Comparison of ENCODE assay signal across 29 mouse cellular contexts in genomic region chr4:26888514-26888913, GRCm38 (mm10).
"Had no signal": no experiment of that assay in that cellular context is flagged by ENCODE, and none has a peak within 500 bp of the region (broad histone marks: within the 10 kb centered on the region; RNA-seq: fewer than 3 reads in every experiment).

No protein-coding gene starts in this region.

- H3K9me3 ChIP-seq: limb, embryonic 10.5 days; limb, embryonic 12.5 days; limb, embryonic 13.5 days; limb, embryonic 15.5 days; liver, embryonic 12.5 days; liver, embryonic 13.5 days; liver, embryonic 15.5 days; megakaryocyte, embryonic 14.5 days; midbrain, embryonic 10.5 days; midbrain, embryonic 12.5 days; midbrain, embryonic 13.5 days; midbrain, embryonic 15.5 days; neural tube, embryonic 12.5 days had no signal

- H3K4me3 ChIP-seq: left cerebral cortex, adult 2 months; limb, embryonic 10.5 days; limb, embryonic 12.5 days; limb, embryonic 13.5 days; limb, embryonic 15.5 days; liver, embryonic 12.5 days; liver, embryonic 13.5 days; liver, embryonic 15.5 days; megakaryocyte, embryonic 14.5 days; midbrain, embryonic 10.5 days; midbrain, embryonic 12.5 days; midbrain, embryonic 13.5 days; midbrain, embryonic 15.5 days; myocyte; neural tube, embryonic 12.5 days had no signal

- H3K9ac ChIP-seq: limb, embryonic 12.5 days; limb, embryonic 13.5 days; limb, embryonic 15.5 days; liver, embryonic 12.5 days; liver, embryonic 13.5 days; liver, embryonic 14.5 days; liver, embryonic 15.5 days; liver, postnatal 0 days; midbrain, embryonic 12.5 days; midbrain, embryonic 13.5 days; midbrain, embryonic 15.5 days; neural tube, embryonic 12.5 days had no signal

- H3K27me3 ChIP-seq: limb, embryonic 12.5 days; limb, embryonic 13.5 days; limb, embryonic 15.5 days; liver, embryonic 12.5 days; liver, embryonic 13.5 days; liver, embryonic 15.5 days; megakaryocyte, embryonic 14.5 days; midbrain, embryonic 12.5 days; midbrain, embryonic 13.5 days; midbrain, embryonic 15.5 days; neural tube, embryonic 12.5 days had no signal

- H3K4me1 ChIP-seq: limb, embryonic 10.5 days; limb, embryonic 12.5 days; limb, embryonic 13.5 days; limb, embryonic 15.5 days; liver, embryonic 12.5 days; liver, embryonic 13.5 days; liver, embryonic 15.5 days; megakaryocyte, embryonic 14.5 days; midbrain, embryonic 10.5 days; midbrain, embryonic 12.5 days; midbrain, embryonic 13.5 days; midbrain, embryonic 15.5 days; neural tube, embryonic 12.5 days had no signal

- H3K4me2 ChIP-seq: limb, embryonic 12.5 days; limb, embryonic 13.5 days; limb, embryonic 15.5 days; liver, embryonic 11.5 days; liver, embryonic 12.5 days; liver, embryonic 13.5 days; liver, embryonic 15.5 days; midbrain, embryonic 11.5 days; midbrain, embryonic 12.5 days; midbrain, embryonic 13.5 days; midbrain, embryonic 15.5 days; neural tube, embryonic 12.5 days had no signal

- DNase-seq: left cerebral cortex, postnatal 4 days; liver; liver, embryonic 13.5 days; liver, postnatal 0 days; lung, adult 18-20 months; lung, adult 2 months; lung, postnatal 10 days; lung, postnatal 14 days; midbrain, embryonic 14.5 days had no signal

- H3K36me3 ChIP-seq: limb, embryonic 10.5 days; limb, embryonic 12.5 days; limb, embryonic 13.5 days; limb, embryonic 15.5 days; liver, embryonic 12.5 days; liver, embryonic 13.5 days; liver, embryonic 15.5 days; midbrain, embryonic 10.5 days; midbrain, embryonic 12.5 days; midbrain, embryonic 13.5 days; midbrain, embryonic 15.5 days; neural tube, embryonic 12.5 days had no signal

- ATAC-seq: liver, embryonic 12.5 days; liver, postnatal 0 days; lung, postnatal 0 days; midbrain, embryonic 13.5 days; midbrain, embryonic 15.5 days; midbrain, embryonic 16.5 days had no signal

- H3K27ac ChIP-seq: left cerebral cortex, adult 2 months; limb, embryonic 10.5 days; limb, embryonic 12.5 days; limb, embryonic 13.5 days; limb, embryonic 15.5 days; liver, embryonic 12.5 days; liver, embryonic 13.5 days; liver, embryonic 14.5 days; liver, embryonic 15.5 days; macrophage; midbrain, embryonic 10.5 days; midbrain, embryonic 12.5 days; midbrain, embryonic 13.5 days; midbrain, embryonic 15.5 days; neural tube, embryonic 12.5 days had no signal
